Mouse (Mus musculus) myocyte (in vitro differentiated cells): Measurements from ENCODE around the gene Gm20716. TPM values are rescaled to one million over a fixed set of nuclear protein-coding genes. Genes with fewer than 3 reads are reported as not detected.

Experiments used
- H3K27me3 ChIP-seq: one replicate; pipeline ENCODE4 v1.6.1; 2011; ENCODE audit not compliant: control insufficient read depth, insufficient read depth, insufficient read length
- H3K36me3 ChIP-seq: one replicate; pipeline ENCODE4 v1.6.1; 2011; ENCODE audit not compliant: control insufficient read depth, insufficient read depth
- H3K4me2 ChIP-seq: one replicate; pipeline ENCODE4 v1.6.1; 2011; ENCODE audit warnings: low read depth, control low read depth
- H3K4me3 ChIP-seq: one replicate; pipeline ENCODE4 v1.5.1; 2011; ENCODE audit warnings: mild to moderate bottlenecking, control low read depth, moderate library complexity
- H3K79me2 ChIP-seq: one replicate; pipeline ENCODE4 v1.6.1; 2011; ENCODE audit not compliant: control insufficient read depth, insufficient read depth
- H3ac ChIP-seq: one replicate; pipeline ENCODE4 v1.6.1; 2011; ENCODE audit not compliant: control insufficient read depth, insufficient read length
- CEBPB ChIP-seq: IDR thresholded peaks from 2 replicates; pipeline ENCODE4 v1.6.1; 2011; ENCODE audit warnings: mild to moderate bottlenecking, moderate library complexity; ENCODE audit not compliant: poor library complexity, insufficient read depth, severe bottlenecking
- E2F4 ChIP-seq: IDR thresholded peaks from one replicate; pipeline ENCODE4 v1.6.1; 2011; ENCODE audit warnings: mild to moderate bottlenecking, control low read depth, moderate library complexity; ENCODE audit not compliant: insufficient read depth
- MAX ChIP-seq: IDR thresholded peaks from one replicate; pipeline ENCODE4 v1.6.1; 2011; ENCODE audit warnings: low read depth, mild to moderate bottlenecking, control low read depth
- MYOD1 ChIP-seq, 3 experiments: IDR thresholded peaks; one replicate each; pipeline ENCODE4 v1.6.1; 2011; ENCODE audit warnings: control low read depth in 2 of 3, low read depth in 2 of 3, mild to moderate bottlenecking in 2 of 3, moderate library complexity in 1 of 3; ENCODE audit not compliant: insufficient read length in 2 of 3, control insufficient read depth in 1 of 3
- MYOG ChIP-seq, 3 experiments: IDR thresholded peaks; one replicate each; pipeline ENCODE4 v1.6.1; 2011; ENCODE audit warnings: control low read depth in 2 of 3, low read depth in 2 of 3, mild to moderate bottlenecking in 2 of 3; ENCODE audit not compliant: insufficient read length in 2 of 3, control insufficient read depth in 1 of 3, insufficient read depth in 1 of 3
- POLR2A ChIP-seq: IDR thresholded peaks from one replicate; pipeline ENCODE4 v1.6.1; 2011; ENCODE audit warnings: low read depth, mild to moderate bottlenecking, control low read depth, moderate library complexity; ENCODE audit not compliant: insufficient read length
- POLR2AphosphoS2 ChIP-seq: IDR thresholded peaks from one replicate; pipeline ENCODE4 v1.6.1; 2011; ENCODE audit warnings: low read depth, control low read depth; ENCODE audit not compliant: insufficient read length
- REST ChIP-seq: IDR thresholded peaks from one replicate; pipeline ENCODE4 v1.6.1; 2011; ENCODE audit warnings: mild to moderate bottlenecking, control low read depth, moderate library complexity; ENCODE audit not compliant: insufficient read depth, insufficient read length
- SRF ChIP-seq: IDR thresholded peaks from one replicate; pipeline ENCODE4 v1.6.1; 2011; ENCODE audit warnings: low read depth; ENCODE audit not compliant: control insufficient read depth, insufficient read length
- TCF12 ChIP-seq: IDR thresholded peaks from one replicate; pipeline ENCODE4 v1.6.1; 2011; ENCODE audit warnings: mild to moderate bottlenecking, control low read depth; ENCODE audit not compliant: poor library complexity, insufficient read depth, severe bottlenecking
- TCF3 ChIP-seq: IDR thresholded peaks from one replicate; pipeline ENCODE4 v1.6.1; 2011; ENCODE audit warnings: low read depth, control low read depth; ENCODE audit not compliant: insufficient read length
- USF1 ChIP-seq: IDR thresholded peaks from one replicate; pipeline ENCODE4 v1.6.1; 2011; ENCODE audit warnings: low read depth, mild to moderate bottlenecking, control low read depth, moderate library complexity
- polyA plus RNA-seq: library from polyadenylated mRNA; unstranded; fragments of >200 nt; fragmentation: generic; extraction: Trizol; gene quantifications from one replicate; pipeline ENCODE4 v1.2.1, GENCODE M21; 2012; ENCODE audit warnings: missing spikeins

Gene Gm20716
- polyA plus RNA-seq, 1 experiment = 24.4 TPM

DNA sequence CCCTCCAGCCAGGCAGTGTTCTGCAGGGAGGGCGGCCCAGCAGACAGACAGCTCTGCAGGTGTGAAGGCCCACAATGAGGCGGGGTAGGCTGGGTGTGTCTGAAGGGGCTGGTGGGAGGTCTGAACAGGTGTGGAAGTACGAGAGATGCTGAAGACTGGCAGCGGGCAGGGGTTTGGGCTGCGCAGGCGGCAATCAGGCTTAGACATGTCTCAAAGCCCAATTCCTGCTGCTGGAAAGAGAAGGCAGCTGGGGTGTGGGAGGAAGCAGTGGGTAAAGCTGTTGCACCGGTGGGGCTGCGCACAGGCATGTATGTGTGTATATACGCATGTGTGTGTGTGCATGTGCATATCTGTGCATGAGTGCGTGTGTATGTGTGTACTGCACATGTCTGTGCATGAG is 30.7 kb upstream of the Gm20716 start:
- Histone ChIP-seq H3K79me2 (no peaks in the 10 kb centered on the region), H3K4me2 (no peak overlapping the region), H3K36me3 (no peaks in the 10 kb centered on the region), H3K4me3 (no peak overlapping the region), H3K27me3 (peaks cover 53% of the 10 kb centered on the region), H3ac (no peak overlapping the region)
- TF ChIP-seq MYOD1 (IDR thresholded peaks at IDR 0.05; ENCODE audit: control insufficient read depth in 1 of 3, insufficient read length in 2 of 3, low read depth in 2 of 3) (no peak), USF1 (no peak), REST (no peak), MAX (no peak), MYOG (IDR thresholded peaks at IDR 0.05; ENCODE audit: control insufficient read depth in 1 of 3, insufficient read depth in 1 of 3, insufficient read length in 2 of 3, low read depth in 2 of 3) (no peak), POLR2AphosphoS2 (no peak), SRF (no peak), TCF12 (no peak), E2F4 (no peak), TCF3 (no peak), CEBPB (no peak), POLR2A (no peak)

DNA sequence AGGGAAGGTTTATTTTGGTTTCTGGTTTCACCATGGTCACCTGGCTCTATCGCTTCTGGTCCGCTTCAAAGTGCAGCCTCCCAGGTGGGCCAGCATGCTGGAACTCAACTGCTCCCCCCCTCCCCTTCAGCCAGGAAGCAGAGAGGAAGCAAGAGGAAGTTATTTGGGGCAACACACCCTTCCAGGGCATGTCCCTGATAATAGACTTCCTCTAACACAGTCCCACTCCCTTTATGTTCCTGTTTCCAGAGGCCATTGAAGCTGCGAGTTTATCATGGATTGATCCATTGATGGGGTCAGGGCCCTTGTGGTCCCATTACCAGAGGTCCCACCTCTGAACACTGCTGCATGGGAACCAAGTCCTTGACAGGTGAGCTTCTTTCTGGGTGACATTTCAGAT is 30.0 kb upstream of the Gm20716 start:
- no peak overlapping the region for H3K4me3 ChIP-seq

DNA sequence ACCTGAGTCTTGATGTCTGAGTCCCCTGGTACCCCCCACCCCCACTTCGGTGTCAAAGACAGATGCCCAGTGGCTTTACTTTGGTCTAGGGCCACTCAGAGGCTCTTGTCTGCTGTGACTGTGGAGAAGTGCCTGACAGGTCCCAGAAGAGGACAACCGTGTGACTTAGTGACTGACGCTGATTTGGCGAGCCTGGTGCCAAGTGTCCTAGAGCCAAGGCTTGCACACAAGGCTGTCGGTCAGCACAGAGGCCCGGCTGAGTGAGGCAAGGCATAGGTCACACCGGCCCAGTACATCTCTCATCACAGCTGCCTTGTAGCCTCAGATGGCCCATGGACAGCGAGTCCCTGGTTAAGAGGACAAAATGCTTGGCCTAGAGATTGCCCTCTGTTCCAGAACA is 28.9 kb upstream of the Gm20716 start:
- Histone ChIP-seq H3K4me2 (no peak overlapping the region), H3K79me2 (no peaks in the 10 kb centered on the region), H3K36me3 (no peaks in the 10 kb centered on the region), H3ac (no peak overlapping the region), H3K27me3 (peaks cover 59% of the 10 kb centered on the region), H3K4me3 (no peak overlapping the region)
- TF ChIP-seq REST = no peak
- TF ChIP-seq SRF = no peak
- TF ChIP-seq POLR2A = no peak
- TF ChIP-seq POLR2AphosphoS2 = no peak
- TF ChIP-seq MYOG (IDR thresholded peaks at IDR 0.05; ENCODE audit: control insufficient read depth in 1 of 3, insufficient read depth in 1 of 3, insufficient read length in 2 of 3, low read depth in 2 of 3) = no peak
- no peak for TF ChIP-seq MYOD1 (IDR thresholded peaks at IDR 0.05; ENCODE audit: control insufficient read depth in 1 of 3, insufficient read length in 2 of 3, low read depth in 2 of 3)
- TF ChIP-seq CEBPB = no peak
- no peak for TF ChIP-seq MAX
- no peak for TF ChIP-seq E2F4
- no peak for TF ChIP-seq TCF3
- no peak for TF ChIP-seq USF1
- TF ChIP-seq TCF12 = no peak

More for the DNA sequence above, 30.0 kb upstream of the Gm20716 start:
- H3ac ChIP-seq = no peak overlapping the region
- peaks cover 55% of the 10 kb centered on the region for H3K27me3 ChIP-seq
- H3K4me2 ChIP-seq = no peak overlapping the region
- no peak for TF ChIP-seq TCF12
- no peak for TF ChIP-seq E2F4
- no peak for TF ChIP-seq TCF3
- no peak for TF ChIP-seq POLR2AphosphoS2
- no peak for TF ChIP-seq REST
- no peak for TF ChIP-seq USF1
- no peak for TF ChIP-seq MYOD1 (IDR thresholded peaks at IDR 0.05; ENCODE audit: control insufficient read depth in 1 of 3, insufficient read length in 2 of 3, low read depth in 2 of 3)
- no peak for TF ChIP-seq POLR2A
- TF ChIP-seq CEBPB = no peak
- TF ChIP-seq SRF = no peak
- no peak for TF ChIP-seq MYOG (IDR thresholded peaks at IDR 0.05; ENCODE audit: control insufficient read depth in 1 of 3, insufficient read depth in 1 of 3, insufficient read length in 2 of 3, low read depth in 2 of 3)
- no peak for TF ChIP-seq MAX
- no peaks in the 10 kb centered on the region for H3K36me3 ChIP-seq
- H3K79me2 ChIP-seq = no peaks in the 10 kb centered on the region

DNA sequence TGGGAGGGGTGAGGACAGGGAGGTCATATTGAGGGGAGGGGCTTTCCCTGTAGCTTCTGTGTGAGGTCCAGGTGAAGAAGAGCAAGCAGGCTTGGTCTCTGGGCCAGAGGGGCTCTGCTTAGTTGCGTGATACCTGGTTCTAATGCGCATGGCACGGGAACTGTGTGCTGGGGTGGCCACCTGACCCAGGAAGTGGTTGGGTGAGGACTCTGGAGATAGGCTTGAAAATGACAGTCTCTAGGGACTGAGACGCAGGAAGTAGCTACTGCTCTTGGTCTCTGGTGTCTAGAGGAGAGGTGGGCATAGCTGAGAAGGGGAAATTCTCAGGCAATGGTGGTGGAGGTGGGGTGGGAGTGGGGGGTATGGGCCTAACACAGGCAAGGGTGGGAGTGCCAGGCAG is 27.0 kb upstream of the Gm20716 start:
- H3K27me3 ChIP-seq = peaks cover 59% of the 10 kb centered on the region
- H3K4me2 ChIP-seq = no peak overlapping the region
- H3K36me3 ChIP-seq = no peaks in the 10 kb centered on the region
- H3ac ChIP-seq = no peak overlapping the region
- TF ChIP-seq TCF3 (no peak), SRF (no peak), POLR2AphosphoS2 (no peak)
- no peak overlapping the region for H3K4me3 ChIP-seq
- no peaks in the 10 kb centered on the region for H3K79me2 ChIP-seq

DNA sequence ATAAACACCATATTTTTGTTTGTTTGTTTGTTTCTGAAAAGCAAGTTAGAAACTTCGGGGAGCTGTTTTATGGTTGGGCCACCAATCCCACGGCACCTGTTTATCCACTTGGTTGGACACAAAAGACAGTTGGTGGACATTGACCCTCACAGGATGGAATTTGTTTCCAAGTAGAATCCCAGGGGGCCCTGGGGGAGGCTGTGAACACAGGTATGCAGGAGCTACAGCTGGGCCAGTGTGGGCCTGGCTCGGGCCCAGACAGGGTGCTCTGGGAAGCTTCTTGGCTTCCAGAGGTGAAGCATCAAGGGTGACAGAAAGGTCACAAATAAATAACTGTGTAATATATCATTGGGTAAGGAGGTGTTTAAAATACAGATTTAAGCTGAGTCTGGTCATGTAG is 26.3 kb upstream of the Gm20716 start:
- Histone ChIP-seq H3K79me2 (no peaks in the 10 kb centered on the region), H3ac (no peak overlapping the region), H3K36me3 (no peaks in the 10 kb centered on the region), H3K27me3 (peaks cover 52% of the 10 kb centered on the region), H3K4me2 (no peak overlapping the region), H3K4me3 (no peak overlapping the region)
- TF ChIP-seq MYOD1 (IDR thresholded peaks at IDR 0.05; ENCODE audit: control insufficient read depth in 1 of 3, insufficient read length in 2 of 3, low read depth in 2 of 3) = no peak
- TF ChIP-seq TCF12 = no peak
- no peak for TF ChIP-seq USF1
- no peak for TF ChIP-seq POLR2A
- TF ChIP-seq POLR2AphosphoS2 = no peak
- no peak for TF ChIP-seq MYOG (IDR thresholded peaks at IDR 0.05; ENCODE audit: control insufficient read depth in 1 of 3, insufficient read depth in 1 of 3, insufficient read length in 2 of 3, low read depth in 2 of 3)
